ENCODE assay signal across 18 mouse cellular contexts in the genomic region with DNA sequence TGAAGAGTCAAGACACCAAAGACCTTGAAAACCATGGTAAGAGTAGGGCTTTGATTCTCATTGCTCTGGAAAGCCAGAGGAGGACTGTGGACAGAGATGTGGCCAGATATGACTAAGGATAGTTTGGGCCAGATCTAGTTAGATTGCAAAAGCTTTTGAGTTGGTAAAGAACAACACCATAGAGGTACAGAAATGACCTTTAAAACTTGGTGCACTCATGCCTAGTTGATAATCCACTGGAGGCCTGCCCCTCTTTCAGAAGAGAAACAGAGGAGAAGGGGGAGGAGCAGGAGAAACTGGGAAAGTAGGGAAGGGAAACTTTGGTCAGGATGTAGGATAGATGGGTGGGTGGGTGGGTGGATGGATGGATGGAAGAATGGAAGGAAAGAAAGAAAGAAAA. TPM values are rescaled to one million over a fixed set of nuclear protein-coding genes. Genes with fewer than 3 reads are reported as not detected.
"Had no signal": no experiment of that assay in that cellular context is flagged by ENCODE, and none has a peak within 500 bp of the region (broad histone marks: within the 10 kb centered on the region; RNA-seq: fewer than 3 reads in every experiment).

No protein-coding gene starts in this region.

- H3K4me2 ChIP-seq: lung, embryonic 15.5 days; midbrain, embryonic 11.5 days; midbrain, embryonic 13.5 days; midbrain, embryonic 15.5 days; neural tube, embryonic 12.5 days; stomach, embryonic 15.5 days had no signal

- H3K9me3 ChIP-seq: lung, embryonic 15.5 days; megakaryocyte, embryonic 14.5 days; midbrain, embryonic 13.5 days; midbrain, embryonic 15.5 days; neural tube, embryonic 12.5 days; stomach, embryonic 15.5 days had no signal

- H3K9ac ChIP-seq: lung, embryonic 15.5 days; midbrain, embryonic 13.5 days; midbrain, embryonic 15.5 days; neural tube, embryonic 12.5 days; stomach, embryonic 15.5 days had no signal

- H3K27me3 ChIP-seq: lung, embryonic 15.5 days; midbrain, embryonic 13.5 days; midbrain, embryonic 15.5 days; neural tube, embryonic 12.5 days; stomach, embryonic 15.5 days had no signal

- ATAC-seq: lung, postnatal 0 days; midbrain, embryonic 13.5 days; midbrain, embryonic 15.5 days had no signal

- H3K4me3 ChIP-seq: lung, embryonic 15.5 days; megakaryocyte, embryonic 14.5 days; midbrain, embryonic 13.5 days; midbrain, embryonic 15.5 days; neural tube, embryonic 12.5 days; stomach, embryonic 15.5 days had no signal

- DNase-seq: lung, adult 2 months; lung, postnatal 14 days; lung, postnatal 36 days; right cerebral cortex, postnatal 14 days; thymus, adult 2 months; thymus, postnatal 25 days; thymus, postnatal 4 days had no signal

- H3K4me1 ChIP-seq: midbrain, embryonic 13.5 days; midbrain, embryonic 15.5 days; neural tube, embryonic 12.5 days; stomach, embryonic 15.5 days had no signal

- H3K36me3 ChIP-seq: lung, embryonic 15.5 days; midbrain, embryonic 13.5 days; midbrain, embryonic 15.5 days; neural tube, embryonic 12.5 days; stomach, embryonic 15.5 days had no signal

- H3K27ac ChIP-seq: lung, embryonic 15.5 days; macrophage; midbrain, embryonic 13.5 days; midbrain, embryonic 15.5 days; neural tube, embryonic 12.5 days; stomach, embryonic 15.5 days; stomach, postnatal 0 days had no signal

RNA-seq across cellular contexts. Expression of gene Tmem100, which starts 38.5 kb away (rescaled TPM):
- total RNA-seq: monocyte, adult 5-6 weeks had no signal
- polyA plus RNA-seq: macrophage had no signal
